Mouse (Mus musculus): ENCODE results near the gene Zfp462. TPM values are rescaled to one million over a fixed set of nuclear protein-coding genes. Genes with fewer than 3 reads are reported as not detected.
"Not testable (repeated sequence)": the region's sequence is repeated elsewhere in the genome, so short reads cannot be mapped to it uniquely, and the experiment has no call there.

Zfp462 gene
- 20.5 and 22.2 TPM in 2 replicates for polyA plus RNA-seq (2015; fragmentation: Nextera tagmentation; extraction: Ambion mirVana)

DNA sequence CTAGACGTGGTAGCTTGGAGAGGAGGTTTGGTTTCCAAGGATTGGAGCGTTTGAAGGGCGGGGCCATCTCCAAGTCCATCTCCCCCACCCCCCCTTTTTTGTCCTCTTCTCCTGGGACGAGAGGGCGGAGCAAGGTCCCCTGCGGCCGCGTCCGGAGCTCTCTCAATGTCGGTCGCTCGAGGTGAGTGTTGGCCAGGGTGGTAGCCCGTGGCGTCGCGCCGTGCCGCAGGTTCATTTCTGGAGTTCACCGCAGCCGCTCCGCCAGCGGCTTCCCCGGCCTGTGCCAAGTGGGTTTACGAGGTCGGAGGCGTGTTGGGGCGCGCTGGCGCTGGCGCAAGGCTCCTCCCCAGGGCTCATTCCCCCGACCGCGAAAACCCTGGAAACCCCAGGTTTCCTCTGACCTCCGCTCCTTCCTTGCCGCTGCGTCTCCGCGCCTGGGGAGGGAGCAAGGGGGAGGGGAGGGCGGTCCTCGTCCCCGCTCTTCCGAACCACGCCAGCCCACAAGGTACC is at the start of gene Zfp462:
Gene Zfp462 (plus strand): TSS at position 128 of the 510 bp plus-strand sequence.
- Histone ChIP-seq H3K9ac (replicated peaks; ENCODE audit: low read depth, low read length) (peak within 1 kb of the TSS; percentile 86), H3K27me3 (replicated peaks; ENCODE audit: control insufficient read depth, insufficient read depth, low read length) (no peaks in the 10 kb centered on the region), H3K4me1 (replicated peaks; ENCODE audit: control insufficient read depth, insufficient read depth, low read length) (no peaks in the 10 kb centered on the region; the same call in 1 of the 2 replicates), H3K36me3 (ENCODE audit: control insufficient read depth, insufficient read depth) (no peaks in the 10 kb centered on the region), H3K9me3 (ENCODE audit: control insufficient read depth, low read length) (no peaks in the 10 kb centered on the region), H3K27ac (ENCODE audit: low read length) (peak within 1 kb of the TSS; percentile 98), H3K4me2 (ENCODE audit: low read length) (peak within 1 kb of the TSS; percentile 72), H3K4me3 (replicated peaks; ENCODE audit: low read length) (peak within 1 kb of the TSS; percentile 90)
- under 1% methylated on average over 36 of the region's 43 CpGs for WGBS
- ATAC-seq: peak; percentile 24

GRCm38 (mm10) chr4:54896017-54896416 is 48.8 kb upstream of the Zfp462 start:
- Histone ChIP-seq H3K36me3 (ENCODE audit: control insufficient read depth, insufficient read depth) (no peaks in the 10 kb centered on the region), H3K4me2 (ENCODE audit: low read length) (no peak overlapping the region), H3K9ac (replicated peaks; ENCODE audit: low read depth, low read length) (no peak overlapping the region), H3K27ac (ENCODE audit: low read length) (no peak overlapping the region), H3K4me1 (replicated peaks; ENCODE audit: control insufficient read depth, insufficient read depth, low read length) (no peaks in the 10 kb centered on the region), H3K4me3 (replicated peaks; ENCODE audit: low read length) (no peak overlapping the region), H3K27me3 (replicated peaks; ENCODE audit: control insufficient read depth, insufficient read depth, low read length) (no peaks in the 10 kb centered on the region), H3K9me3 (ENCODE audit: control insufficient read depth, low read length) (no peaks in the 10 kb centered on the region)
- peak; percentile 68 for ATAC-seq
- WGBS: 62% methylated on average over 4 of the region's 4 CpGs

DNA sequence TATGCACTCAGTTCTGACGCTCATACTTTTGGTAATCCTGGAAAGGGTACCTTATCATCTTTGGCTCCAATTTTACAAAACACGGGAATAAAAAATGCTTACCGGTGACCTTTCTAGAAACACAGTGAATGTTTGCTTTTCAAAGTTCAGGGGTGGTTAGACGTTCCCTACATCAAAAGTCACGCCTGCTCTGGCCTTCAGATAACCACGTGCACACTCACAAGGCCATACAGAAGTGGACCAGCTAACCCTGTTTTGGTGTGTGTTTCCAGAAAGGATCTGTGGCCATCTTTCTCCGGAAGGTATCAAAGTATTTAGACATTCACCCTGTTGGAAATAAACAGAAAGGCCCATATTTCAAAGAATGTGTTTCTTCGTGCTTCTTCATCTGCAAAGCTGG is 40.2 kb upstream of the Zfp462 start:
- Histone ChIP-seq H3K36me3 (ENCODE audit: control insufficient read depth, insufficient read depth) (no peaks in the 10 kb centered on the region), H3K4me1 (replicated peaks; ENCODE audit: control insufficient read depth, insufficient read depth, low read length) (no peaks in the 10 kb centered on the region), H3K4me2 (ENCODE audit: low read length) (no peak overlapping the region), H3K27ac (ENCODE audit: low read length) (no peak overlapping the region), H3K27me3 (replicated peaks; ENCODE audit: control insufficient read depth, insufficient read depth, low read length) (no peaks in the 10 kb centered on the region), H3K9me3 (ENCODE audit: control insufficient read depth, low read length) (no peaks in the 10 kb centered on the region), H3K4me3 (replicated peaks; ENCODE audit: low read length) (no peak overlapping the region), H3K9ac (replicated peaks; ENCODE audit: low read depth, low read length) (no peak overlapping the region)
- ATAC-seq: no peak
- 91% methylated on average over 8 of the region's 8 CpGs for WGBS

DNA sequence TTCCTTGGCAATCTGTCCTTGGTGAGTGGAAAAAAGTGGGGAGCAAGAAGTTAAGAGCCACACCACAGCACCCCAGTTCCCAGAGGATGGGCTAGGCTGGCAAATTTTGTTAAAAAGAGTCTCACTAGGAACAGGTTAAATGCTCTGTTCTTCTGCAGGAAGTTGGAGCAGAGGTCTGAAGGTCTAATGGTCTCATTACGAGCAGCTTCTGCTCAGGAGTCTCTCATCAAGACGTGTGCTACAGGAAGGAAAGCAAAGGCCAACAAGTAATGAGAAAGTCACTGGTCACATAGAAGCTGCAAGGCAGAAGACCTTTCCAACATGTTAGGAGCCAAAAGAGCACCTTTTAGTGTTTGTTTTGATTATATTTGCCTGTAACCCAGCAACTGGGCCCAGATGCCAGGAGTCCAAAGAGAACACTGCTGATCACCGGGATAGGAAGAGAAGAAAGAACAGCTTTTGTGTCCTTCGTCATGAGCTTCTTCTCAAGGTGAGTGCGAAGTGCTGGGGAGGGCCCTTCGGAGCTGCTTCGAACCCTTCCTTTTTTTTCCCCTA is 39.4 kb upstream of the Zfp462 start:
- Histone ChIP-seq H3K4me2 (ENCODE audit: low read length) (no peak overlapping the region), H3K9ac (replicated peaks; ENCODE audit: low read depth, low read length) (no peak overlapping the region), H3K27me3 (replicated peaks; ENCODE audit: control insufficient read depth, insufficient read depth, low read length) (no peaks in the 10 kb centered on the region), H3K36me3 (ENCODE audit: control insufficient read depth, insufficient read depth) (no peaks in the 10 kb centered on the region), H3K9me3 (ENCODE audit: control insufficient read depth, low read length) (no peaks in the 10 kb centered on the region), H3K4me3 (replicated peaks; ENCODE audit: low read length) (no peak overlapping the region), H3K4me1 (replicated peaks; ENCODE audit: control insufficient read depth, insufficient read depth, low read length) (no peaks in the 10 kb centered on the region), H3K27ac (ENCODE audit: low read length) (no peak overlapping the region)
- WGBS: 89% methylated on average over 7 of the region's 7 CpGs
- no peak for ATAC-seq

GRCm38 (mm10) chr4:54910300-54910699 is 34.5 kb upstream of the Zfp462 start:
- Histone ChIP-seq H3K36me3 (ENCODE audit: control insufficient read depth, insufficient read depth) (no peaks in the 10 kb centered on the region), H3K4me2 (ENCODE audit: low read length) (no peak overlapping the region), H3K27me3 (replicated peaks; ENCODE audit: control insufficient read depth, insufficient read depth, low read length) (no peaks in the 10 kb centered on the region), H3K27ac (ENCODE audit: low read length) (no peak overlapping the region), H3K9ac (replicated peaks; ENCODE audit: low read depth, low read length) (no peak overlapping the region), H3K9me3 (ENCODE audit: control insufficient read depth, low read length) (no peaks in the 10 kb centered on the region), H3K4me3 (replicated peaks; ENCODE audit: low read length) (no peak overlapping the region), H3K4me1 (replicated peaks; ENCODE audit: control insufficient read depth, insufficient read depth, low read length) (no peaks in the 10 kb centered on the region)
- 86% methylated on average over 3 of the region's 3 CpGs for WGBS
- ATAC-seq: no peak

GRCm38 (mm10) chr4:54918276-54918675 is 26.6 kb upstream of the Zfp462 start:
- Histone ChIP-seq H3K36me3 (ENCODE audit: control insufficient read depth, insufficient read depth) (no peaks in the 10 kb centered on the region), H3K4me3 (replicated peaks; ENCODE audit: low read length) (no peak overlapping the region), H3K27ac (ENCODE audit: low read length) (no peak overlapping the region), H3K9ac (replicated peaks; ENCODE audit: low read depth, low read length) (no peak overlapping the region), H3K9me3 (ENCODE audit: control insufficient read depth, low read length) (no peaks in the 10 kb centered on the region), H3K27me3 (replicated peaks; ENCODE audit: control insufficient read depth, insufficient read depth, low read length) (no peaks in the 10 kb centered on the region), H3K4me1 (replicated peaks; ENCODE audit: control insufficient read depth, insufficient read depth, low read length) (no peaks in the 10 kb centered on the region), H3K4me2 (ENCODE audit: low read length) (no peak overlapping the region)
- 68% methylated on average over 3 of the region's 3 CpGs for WGBS
- no peak for ATAC-seq

DNA sequence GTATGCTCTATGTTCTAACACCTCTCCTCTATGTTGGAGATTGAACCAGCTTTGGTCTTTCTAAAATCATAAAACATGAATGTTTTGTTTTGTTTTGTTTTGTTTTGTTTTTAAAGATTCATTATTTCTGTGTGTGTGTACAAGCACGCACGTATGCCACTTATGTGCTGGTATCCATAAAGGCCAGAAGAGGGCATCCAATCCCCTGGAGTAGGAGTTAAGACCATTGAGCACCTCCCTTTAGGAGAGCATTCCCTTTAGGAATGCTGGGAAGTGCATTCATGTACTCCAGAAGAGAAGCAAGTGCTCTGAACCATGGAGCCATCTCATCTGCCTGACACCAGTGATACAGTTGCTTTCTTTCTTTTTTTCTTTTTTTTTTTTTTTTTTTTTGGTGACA is 21.5 kb upstream of the Zfp462 start:
- ATAC-seq: no peak
- Histone ChIP-seq H3K27me3 (replicated peaks; ENCODE audit: control insufficient read depth, insufficient read depth, low read length) (no peaks in the 10 kb centered on the region), H3K4me1 (replicated peaks; ENCODE audit: control insufficient read depth, insufficient read depth, low read length) (no peaks in the 10 kb centered on the region), H3K4me2 (ENCODE audit: low read length) (no peak overlapping the region), H3K4me3 (replicated peaks; ENCODE audit: low read length) (no peak overlapping the region), H3K9ac (replicated peaks; ENCODE audit: low read depth, low read length) (no peak overlapping the region), H3K9me3 (ENCODE audit: control insufficient read depth, low read length) (no peaks in the 10 kb centered on the region), H3K27ac (ENCODE audit: low read length) (no peak overlapping the region), H3K36me3 (ENCODE audit: control insufficient read depth, insufficient read depth) (no peaks in the 10 kb centered on the region)
- WGBS: 100% methylated on average over 2 of the region's 2 CpGs

DNA sequence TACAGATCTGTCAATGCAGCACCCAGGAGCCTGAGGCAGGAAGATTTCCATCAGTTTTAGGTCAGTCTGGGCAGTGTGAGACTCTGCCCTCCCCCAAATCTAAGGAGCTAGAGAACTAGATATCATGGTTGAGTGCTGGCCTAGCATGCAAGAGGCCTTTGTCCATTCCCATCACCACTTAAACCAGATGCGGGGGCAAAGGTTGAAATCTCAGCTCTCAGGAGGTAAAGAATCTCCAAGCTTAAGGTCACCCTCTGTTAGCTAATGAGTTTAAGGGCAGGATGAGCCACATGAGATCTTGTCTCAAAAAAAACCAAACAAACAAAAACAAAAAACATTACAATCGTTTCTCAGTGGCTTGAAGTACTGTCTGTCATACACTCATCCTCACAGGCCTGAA is 20.5 kb upstream of the Zfp462 start:
- H3K4me3 ChIP-seq (replicated peaks; ENCODE audit: low read length): no peak overlapping the region
- H3K27ac ChIP-seq (ENCODE audit: low read length): no peak overlapping the region
- WGBS: 86% methylated on average over 2 of the region's 2 CpGs
- H3K9me3 ChIP-seq (ENCODE audit: control insufficient read depth, low read length): no peaks in the 10 kb centered on the region
- no peaks in the 10 kb centered on the region for H3K27me3 ChIP-seq (replicated peaks; ENCODE audit: control insufficient read depth, insufficient read depth, low read length)
- no peaks in the 10 kb centered on the region for H3K36me3 ChIP-seq (ENCODE audit: control insufficient read depth, insufficient read depth)
- no peak for ATAC-seq
- no peak overlapping the region for H3K9ac ChIP-seq (replicated peaks; ENCODE audit: low read depth, low read length)
- no peaks in the 10 kb centered on the region for H3K4me1 ChIP-seq (replicated peaks; ENCODE audit: control insufficient read depth, insufficient read depth, low read length)
- H3K4me2 ChIP-seq (ENCODE audit: low read length): no peak overlapping the region

GRCm38 (mm10) chr4:54926456-54926855 is 18.4 kb upstream of the Zfp462 start:
- not testable (repeated sequence) for H3K4me1 ChIP-seq (replicated peaks; ENCODE audit: control insufficient read depth, insufficient read depth, low read length); ATAC-seq; H3K4me2 ChIP-seq (ENCODE audit: low read length); H3K27ac ChIP-seq (ENCODE audit: low read length); H3K4me3 ChIP-seq (replicated peaks; ENCODE audit: low read length); H3K9me3 ChIP-seq (ENCODE audit: control insufficient read depth, low read length); H3K27me3 ChIP-seq (replicated peaks; ENCODE audit: control insufficient read depth, insufficient read depth, low read length); H3K9ac ChIP-seq (replicated peaks; ENCODE audit: low read depth, low read length); H3K36me3 ChIP-seq (ENCODE audit: control insufficient read depth, insufficient read depth)
- WGBS: 87% methylated on average over 5 of the region's 5 CpGs
